Mouse (Mus musculus) bone marrow, adult 2 months (tissue): ENCODE data around the gene Ptbp2.

ENCODE experiments used
- CTCF ChIP-seq: fragments of 200-500 bp; IDR thresholded peaks from 2 replicates; pipeline ENCODE4 v1.5.1; 2011; ENCODE audit warnings: low read length, control low read depth; ENCODE audit not compliant: control insufficient read depth, insufficient read depth
- POLR2A ChIP-seq: fragments of 200-500 bp; IDR thresholded peaks from 2 replicates; pipeline ENCODE4 v1.6.1; 2011; ENCODE audit warnings: low read depth, mild to moderate bottlenecking, control low read depth, low read length, borderline replicate concordance; ENCODE audit not compliant: control insufficient read depth

GRCm38 (mm10) chr3:119806123-119806522 lies 21.9 kb upstream of the Ptbp2 start:
- TF ChIP-seq POLR2A: no peak
- TF ChIP-seq CTCF: no peak
